Mouse (Mus musculus) hematopoietic stem cell, adult 5-6 weeks (primary cell): Measurements from ENCODE around the gene Cpt2. TPM values are rescaled to one million over a fixed set of nuclear protein-coding genes. Genes with fewer than 3 reads are reported as not detected.

Experiments used
- ATAC-seq, 2 experiments: fragments of 125-278 bp in 1 of 2; replicated peaks in 1 of 2; 2 replicates each; pipeline ENCODE4 v1.8.0; 2016 to 2017; ENCODE audit warnings: inconsistent platforms in 2 of 2, mild to moderate bottlenecking in 2 of 2, moderate number of reproducible peaks in 2 of 2, low read depth in 1 of 2, moderate TSS enrichment in 1 of 2; ENCODE audit not compliant: low FRiP score in 2 of 2, poor library complexity in 2 of 2, severe bottlenecking in 2 of 2, insufficient read depth in 1 of 2, low TSS enrichment in 1 of 2
- total RNA-seq: library from RNA; stranded (forward); fragments of 172-1452, 232-1000 nt; gene quantifications from 2 replicates; pipeline ENCODE4 v1.2.3, GENCODE M21; 2017

Cpt2 gene
- total RNA-seq, 1 experiment from 2014 or later = 24.6 TPM

- ATAC-seq = no peak
These were observed 64.4 kb downstream of the Cpt2 start for GRCm38 (mm10) chr4:107858995-107859394.

GRCm38 (mm10) chr4:107856958-107857686 lies 66.3 kb downstream of the Cpt2 start:
- no peak for ATAC-seq

Other genes starting within 250 kb of the Cpt2 start
- gene Dmrtb1, start 239.4 kb downstream of the Cpt2 start, total RNA-seq = not detected in 2 replicates
- gene Lrp8, start 121.3 kb downstream of the Cpt2 start, total RNA-seq = 8.1 and 11.5 TPM in 2 replicates
- 217 and 291 TPM in 2 replicates for gene Magoh, start 43.9 kb downstream of the Cpt2 start, total RNA-seq
- gene 0610037L13Rik, start 33.8 kb downstream of the Cpt2 start, total RNA-seq = 48.2 and 68.1 TPM in 2 replicates
- not detected in 2 replicates for gene Slc1a7, start 44.7 kb upstream of the Cpt2 start, total RNA-seq
- gene Podn, start 172.8 kb upstream of the Cpt2 start, total RNA-seq = not detected in 2 replicates
- 201 and 213 TPM in 2 replicates for gene Scp2, start 221.4 kb upstream of the Cpt2 start, total RNA-seq
- 0.31 and 0.55 TPM in 2 replicates for gene Echdc2, start 241.8 kb upstream of the Cpt2 start, total RNA-seq